Comparison of ENCODE assay signal across 10 mouse cellular contexts in genomic region chr13:60654017-60654565, GRCm38 (mm10). TPM values are rescaled to one million over a fixed set of nuclear protein-coding genes. Genes with fewer than 3 reads are reported as not detected.
DNase-seq lines count a peak whose midpoint lies in the region; ATAC-seq and TF ChIP-seq lines count a peak whose summit lies in the region.
"Had no signal": no experiment of that assay in that cellular context is flagged by ENCODE, and none has a peak within 500 bp of the region (broad histone marks: within the 10 kb centered on the region; RNA-seq: fewer than 3 reads in every experiment).

No protein-coding gene starts in this region.

- no peak overlapping the region for H3K4me2 ChIP-seq in hindbrain, embryonic 16.5 days (ENCODE audit: low read length)
- no peak overlapping the region for H3K4me2 ChIP-seq in hindbrain, embryonic 11.5 days (replicated peaks; ENCODE audit: low read depth, low read length)
- H3K4me2 ChIP-seq in midbrain, embryonic 15.5 days, result no peak overlapping the region
- no peak overlapping the region for H3K4me2 ChIP-seq in midbrain, embryonic 16.5 days (ENCODE audit: low read length)
- no peak overlapping the region for H3K4me2 ChIP-seq in liver, postnatal 0 days (ENCODE audit: low read depth, low read length)
- no peak overlapping the region for H3K4me2 ChIP-seq in intestine, postnatal 0 days (replicated peaks; ENCODE audit: low read depth)
- H3K4me2 ChIP-seq: embryonic facial prominence, embryonic 13.5 days; neural tube, embryonic 13.5 days had no signal

- H3K9me3 ChIP-seq in hindbrain, embryonic 16.5 days (ENCODE audit: control insufficient read depth, low read length), result no peaks in the 10 kb centered on the region
- H3K9me3 ChIP-seq in hindbrain, embryonic 11.5 days (ENCODE audit: control insufficient read depth, low read length), result no peaks in the 10 kb centered on the region
- H3K9me3 ChIP-seq in midbrain, embryonic 15.5 days, result no peaks in the 10 kb centered on the region
- H3K9me3 ChIP-seq in midbrain, embryonic 16.5 days (replicated peaks; ENCODE audit: control insufficient read depth, low read length, poor library complexity, severe bottlenecking), result no peaks in the 10 kb centered on the region
- no peaks in the 10 kb centered on the region for H3K9me3 ChIP-seq in liver, postnatal 0 days (ENCODE audit: low read length)
- H3K9me3 ChIP-seq in intestine, postnatal 0 days (ENCODE audit: control insufficient read depth), result no peaks in the 10 kb centered on the region
- H3K9me3 ChIP-seq: embryonic facial prominence, embryonic 13.5 days; neural tube, embryonic 13.5 days had no signal

- H3K4me1 ChIP-seq in hindbrain, embryonic 16.5 days (ENCODE audit: control insufficient read depth, insufficient read depth, low read depth, low read length), result peaks cover 6% of the 10 kb centered on the region; the same call in 1 of the 2 replicates
- H3K4me1 ChIP-seq in hindbrain, embryonic 11.5 days (replicated peaks; ENCODE audit: control insufficient read depth, insufficient read depth, low read length), result no peaks in the 10 kb centered on the region
- no peaks in the 10 kb centered on the region for H3K4me1 ChIP-seq in midbrain, embryonic 15.5 days
- H3K4me1 ChIP-seq in midbrain, embryonic 16.5 days (ENCODE audit: control insufficient read depth, insufficient read depth, low read length), result no peaks in the 10 kb centered on the region
- no peaks in the 10 kb centered on the region; the same call in 1 of the 2 replicates for H3K4me1 ChIP-seq in liver, postnatal 0 days (ENCODE audit: insufficient read depth)
- H3K4me1 ChIP-seq in intestine, postnatal 0 days (replicated peaks; ENCODE audit: control insufficient read depth, insufficient read depth, low read length), result no peaks in the 10 kb centered on the region
- H3K4me1 ChIP-seq: embryonic facial prominence, embryonic 13.5 days; neural tube, embryonic 13.5 days had no signal

- no peak for TF ChIP-seq EP300 in liver, postnatal 0 days (IDR thresholded peaks at IDR 0.05; ENCODE audit: low read depth)

- H3K4me3 ChIP-seq in hindbrain, embryonic 16.5 days (ENCODE audit: low read length), result no peak overlapping the region
- H3K4me3 ChIP-seq in hindbrain, embryonic 11.5 days (ENCODE audit: low read depth, low read length), result no peak overlapping the region
- no peak overlapping the region for H3K4me3 ChIP-seq in midbrain, embryonic 15.5 days
- no peak overlapping the region for H3K4me3 ChIP-seq in midbrain, embryonic 16.5 days (ENCODE audit: low read depth, low read length)
- H3K4me3 ChIP-seq in liver, postnatal 0 days (ENCODE audit: low read depth, low read length), result no peak overlapping the region
- H3K4me3 ChIP-seq in intestine, postnatal 0 days (ENCODE audit: low read depth, low read length), result no peak overlapping the region
- H3K4me3 ChIP-seq: embryonic facial prominence, embryonic 13.5 days; neural tube, embryonic 13.5 days had no signal

- H3K27me3 ChIP-seq in hindbrain, embryonic 16.5 days (replicated peaks; ENCODE audit: control insufficient read depth, insufficient read depth, low read length), result no peaks in the 10 kb centered on the region
- no peaks in the 10 kb centered on the region for H3K27me3 ChIP-seq in hindbrain, embryonic 11.5 days (ENCODE audit: control insufficient read depth, insufficient read depth, low read length)
- no peaks in the 10 kb centered on the region for H3K27me3 ChIP-seq in midbrain, embryonic 15.5 days (replicated peaks)
- no peaks in the 10 kb centered on the region for H3K27me3 ChIP-seq in midbrain, embryonic 16.5 days (ENCODE audit: control insufficient read depth, insufficient read depth, low read depth, low read length)
- H3K27me3 ChIP-seq in liver, postnatal 0 days (ENCODE audit: insufficient read depth, low read length), result no peaks in the 10 kb centered on the region
- no peaks in the 10 kb centered on the region for H3K27me3 ChIP-seq in intestine, postnatal 0 days (replicated peaks; ENCODE audit: control insufficient read depth, insufficient read depth, low read length)
- H3K27me3 ChIP-seq: embryonic facial prominence, embryonic 13.5 days; neural tube, embryonic 13.5 days had no signal

- H3K36me3 ChIP-seq in hindbrain, embryonic 16.5 days (ENCODE audit: control insufficient read depth, insufficient read depth, low read length), result no peaks in the 10 kb centered on the region
- no peaks in the 10 kb centered on the region for H3K36me3 ChIP-seq in hindbrain, embryonic 11.5 days (ENCODE audit: control insufficient read depth, insufficient read depth, low read length)
- H3K36me3 ChIP-seq in midbrain, embryonic 15.5 days (replicated peaks), result no peaks in the 10 kb centered on the region
- H3K36me3 ChIP-seq in midbrain, embryonic 16.5 days (ENCODE audit: control insufficient read depth, insufficient read depth, low read length), result peaks cover 4% of the 10 kb centered on the region; the same call in 1 of the 2 replicates
- 0 out of 2 replicates have a peak, but pooled peaks cover 2% of the 10 kb centered on the region for H3K36me3 ChIP-seq in liver, postnatal 0 days (replicated peaks; ENCODE audit: insufficient read depth, low read length)
- H3K36me3 ChIP-seq in intestine, postnatal 0 days (ENCODE audit: control insufficient read depth, insufficient read depth), result no peaks in the 10 kb centered on the region

- H3K27ac ChIP-seq in hindbrain, embryonic 16.5 days (ENCODE audit: low read depth, low read length), result no peak overlapping the region
- no peak overlapping the region for H3K27ac ChIP-seq in hindbrain, embryonic 11.5 days (ENCODE audit: low read depth, low read length)
- no peak overlapping the region for H3K27ac ChIP-seq in midbrain, embryonic 15.5 days
- H3K27ac ChIP-seq in midbrain, embryonic 16.5 days (ENCODE audit: low read length), result no peak overlapping the region
- no peak overlapping the region for H3K27ac ChIP-seq in liver, postnatal 0 days (ENCODE audit: low read depth)
- no peak overlapping the region for H3K27ac ChIP-seq in intestine, postnatal 0 days (ENCODE audit: low read depth, low read length)
- H3K27ac ChIP-seq: embryonic facial prominence, embryonic 13.5 days; neural tube, embryonic 13.5 days had no signal

- no peak for DNase-seq in hindbrain, embryonic 11.5 days (ENCODE audit: low spot score)
- DNase-seq in cerebellum, adult 9-11 months, result peak; percentile 17
- DNase-seq in liver, postnatal 0 days, result no peak
- DNase-seq: layer of hippocampus, postnatal 36 days had no signal

- H3K9ac ChIP-seq in hindbrain, embryonic 16.5 days (ENCODE audit: low read depth, low read length), result no peak overlapping the region
- H3K9ac ChIP-seq in hindbrain, embryonic 11.5 days (ENCODE audit: low read depth, low read length), result no peak overlapping the region
- no peak overlapping the region for H3K9ac ChIP-seq in midbrain, embryonic 15.5 days
- H3K9ac ChIP-seq in midbrain, embryonic 16.5 days (ENCODE audit: low read depth, low read length), result no peak overlapping the region
- H3K9ac ChIP-seq in liver, postnatal 0 days (replicated peaks), result no peak overlapping the region
- no peak overlapping the region for H3K9ac ChIP-seq in intestine, postnatal 0 days (ENCODE audit: low read depth, low read length)
- H3K9ac ChIP-seq: embryonic facial prominence, embryonic 13.5 days; neural tube, embryonic 13.5 days had no signal

- TF ChIP-seq CTCF in liver, postnatal 0 days (IDR thresholded peaks at IDR 0.05; ENCODE audit: low read depth), result peak; percentile 23; the same call in 1 of the 2 replicates
- no peak for TF ChIP-seq CTCF in intestine, postnatal 0 days (IDR thresholded peaks at IDR 0.05; ENCODE audit: low read depth)

- WGBS in hindbrain, embryonic 16.5 days, result 75% methylated on average over 2 of the region's 2 CpGs
- WGBS in hindbrain, embryonic 11.5 days, result 74% methylated on average over 2 of the region's 2 CpGs
- 89% methylated on average over 2 of the region's 2 CpGs for WGBS in midbrain, embryonic 15.5 days
- 81% methylated on average over 2 of the region's 2 CpGs for WGBS in midbrain, embryonic 16.5 days
- 66% methylated on average over 2 of the region's 2 CpGs for WGBS in liver, postnatal 0 days (ENCODE audit: insufficient replicate concordance)
- WGBS in intestine, postnatal 0 days, result 72% methylated on average over 2 of the region's 2 CpGs

- ATAC-seq in hindbrain, embryonic 16.5 days, result peak; percentile 47
- ATAC-seq in hindbrain, embryonic 11.5 days (ENCODE audit: low FRiP score), result no peak
- 0 out of 2 replicates have a peak, but pooled peaks have one; percentile 7 for ATAC-seq in midbrain, embryonic 15.5 days (replicated peaks)
- no peak for ATAC-seq in midbrain, embryonic 16.5 days
- no peak for ATAC-seq in liver, postnatal 0 days
- ATAC-seq in intestine, postnatal 0 days, result no peak

RNA-seq across cellular contexts. Expression of gene Dapk1, which starts 52.3 kb away (rescaled TPM):
- polyA plus RNA-seq in hindbrain, embryonic 16.5 days (2015; fragmentation: Nextera tagmentation; extraction: Ambion mirVana), result 33.2 and 39.4 TPM in 2 replicates
- polyA plus RNA-seq in hindbrain, embryonic 11.5 days (2014; fragmentation: Nextera tagmentation; extraction: Ambion mirVana), result 19.6 and 39.5 TPM in 2 replicates
- polyA plus RNA-seq in midbrain, embryonic 15.5 days (2015; fragmentation: Nextera tagmentation; extraction: Ambion mirVana), result 47.6 and 48.4 TPM in 2 replicates
- 44.6 and 47.5 TPM in 2 replicates for polyA plus RNA-seq in midbrain, embryonic 16.5 days (2015; fragmentation: Nextera tagmentation; extraction: Ambion mirVana)
- 9.7 and 10.1 TPM in 2 replicates for polyA plus RNA-seq in liver, postnatal 0 days (2015; fragmentation: Nextera tagmentation; extraction: Ambion mirVana)
- polyA plus RNA-seq in intestine, postnatal 0 days (2015; fragmentation: Nextera tagmentation; extraction: Ambion mirVana), result 3.3 TPM in 2 replicates

Comparison
In these comparisons a context has a peak if more than half of its experiments do, and no peak if none do; other contexts are left out.
1. ATAC-seq: peak in hindbrain, embryonic 16.5 days (single experiment) and midbrain, embryonic 15.5 days (single experiment); none in hindbrain, embryonic 11.5 days (single experiment), midbrain, embryonic 16.5 days (single experiment), liver, postnatal 0 days (single experiment) and intestine, postnatal 0 days (single experiment).